12 mouse cellular contexts compared by ENCODE assay signal in the genomic region with DNA sequence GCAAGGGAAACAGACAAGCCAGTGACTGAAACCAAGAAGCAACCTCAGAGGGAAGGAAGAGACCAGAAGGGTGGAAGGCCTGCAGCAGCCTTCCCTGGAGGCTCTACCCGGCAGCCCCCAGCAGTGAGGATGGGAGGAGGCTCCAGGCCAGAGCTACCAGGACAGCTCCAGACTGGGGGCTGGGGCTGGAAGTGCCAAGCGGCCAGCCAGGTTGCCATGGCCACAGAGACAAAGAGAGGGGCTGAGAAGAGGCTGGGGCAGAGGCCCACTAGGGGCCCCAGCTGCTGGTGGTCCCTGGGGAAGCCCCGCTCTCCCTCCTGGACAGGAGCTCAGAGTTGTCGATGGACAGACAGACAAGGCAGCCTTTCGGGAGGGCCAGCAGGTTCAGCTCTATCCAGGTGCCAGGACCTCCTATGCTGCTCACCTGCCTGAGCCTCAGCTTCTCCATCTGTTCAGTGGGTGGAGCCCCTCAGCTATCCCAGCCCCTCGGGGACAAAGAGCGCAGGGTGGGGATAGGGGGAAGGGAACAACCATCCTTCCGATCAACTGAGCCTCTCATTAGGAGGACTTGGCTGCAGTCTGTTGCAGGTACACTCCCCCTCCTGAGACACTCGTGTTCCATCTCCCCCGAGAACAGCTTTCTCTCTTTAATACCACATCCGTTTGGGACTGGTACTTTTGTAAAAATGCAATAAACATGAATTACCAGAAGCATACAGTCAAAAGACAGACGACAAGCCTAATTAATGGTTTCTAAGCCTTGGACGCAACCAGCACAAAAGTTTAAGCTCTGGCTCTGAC. TPM values are rescaled to one million over a fixed set of nuclear protein-coding genes. Genes with fewer than 3 reads are reported as not detected.
DNase-seq lines count a peak whose midpoint lies in the region; ATAC-seq and TF ChIP-seq lines count a peak whose summit lies in the region.
"Had no signal": no experiment of that assay in that cellular context is flagged by ENCODE, and none has a peak within 500 bp of the region (broad histone marks: within the 10 kb centered on the region; RNA-seq: fewer than 3 reads in every experiment).

No protein-coding gene starts in this region.

- DNase-seq in stomach, postnatal 0 days (ENCODE audit: low spot score) = no peak
- peak; percentile 92 for DNase-seq in retina, postnatal 1 day
- no peak for DNase-seq in urinary bladder, postnatal 36 days (ENCODE audit: low spot score in 2 of 2)
- no peak for DNase-seq in adrenal gland, adult 18-20 months (ENCODE audit: low spot score in 2 of 2)
- DNase-seq in right cerebral cortex, adult 2 months (ENCODE audit: low spot score in 2 of 2) = no peak
- DNase-seq: kidney, postnatal 4 days; thymus, postnatal 4 days had no signal

- H3K27ac ChIP-seq in stomach, embryonic 16.5 days (ENCODE audit: low read length) = no peak overlapping the region
- no peak overlapping the region for H3K27ac ChIP-seq in stomach, postnatal 0 days (replicated peaks)
- peak overlapping the region; percentile 87 for H3K27ac ChIP-seq in forebrain, embryonic 12.5 days
- H3K27ac ChIP-seq in limb, embryonic 13.5 days = no peak overlapping the region
- H3K27ac ChIP-seq: heart, embryonic 15.5 days; limb, embryonic 15.5 days had no signal

- H3K4me2 ChIP-seq in stomach, embryonic 16.5 days (ENCODE audit: low read depth, low read length) = no peak overlapping the region
- no peak overlapping the region for H3K4me2 ChIP-seq in stomach, postnatal 0 days (replicated peaks; ENCODE audit: low read depth)
- peak overlapping the region; percentile 32 for H3K4me2 ChIP-seq in forebrain, embryonic 12.5 days
- no peak overlapping the region for H3K4me2 ChIP-seq in limb, embryonic 13.5 days (replicated peaks)
- H3K4me2 ChIP-seq: heart, embryonic 15.5 days; limb, embryonic 15.5 days had no signal

- H3K27me3 ChIP-seq in stomach, embryonic 16.5 days (ENCODE audit: control insufficient read depth, insufficient read depth, low read length) = no peaks in the 10 kb centered on the region
- H3K27me3 ChIP-seq in stomach, postnatal 0 days (ENCODE audit: control insufficient read depth, insufficient read depth, low read length) = no peaks in the 10 kb centered on the region
- no peaks in the 10 kb centered on the region; the same call in 1 of the 2 replicates for H3K27me3 ChIP-seq in forebrain, embryonic 12.5 days
- H3K27me3 ChIP-seq in limb, embryonic 13.5 days = no peaks in the 10 kb centered on the region
- H3K27me3 ChIP-seq: heart, embryonic 15.5 days; limb, embryonic 15.5 days had no signal

- peak; percentile 26; the same call in 1 of the 2 replicates for ATAC-seq in stomach, embryonic 16.5 days (ENCODE audit: insufficient read depth, low FRiP score)
- no peak for ATAC-seq in stomach, postnatal 0 days (ENCODE audit: low FRiP score, low TSS enrichment)
- peak; percentile 87 for ATAC-seq in forebrain, embryonic 12.5 days (ENCODE audit: low FRiP score)
- peak; percentile 29; the same call in 1 of the 2 replicates for ATAC-seq in limb, embryonic 13.5 days (ENCODE audit: low FRiP score, low read depth)

- H3K4me1 ChIP-seq in stomach, embryonic 16.5 days (ENCODE audit: control insufficient read depth, insufficient read depth, low read length) = peaks cover 24% of the 10 kb centered on the region
- H3K4me1 ChIP-seq in stomach, postnatal 0 days (replicated peaks; ENCODE audit: control insufficient read depth, insufficient read depth) = no peaks in the 10 kb centered on the region
- H3K4me1 ChIP-seq in forebrain, embryonic 12.5 days = peaks cover 79% of the 10 kb centered on the region
- peaks cover 62% of the 10 kb centered on the region for H3K4me1 ChIP-seq in limb, embryonic 13.5 days

- 46% methylated on average over 13 of the region's 13 CpGs for WGBS in stomach, embryonic 16.5 days
- WGBS in stomach, postnatal 0 days = 39% methylated on average over 13 of the region's 13 CpGs
- 10% methylated on average over 13 of the region's 13 CpGs for WGBS in forebrain, embryonic 12.5 days
- WGBS in limb, embryonic 13.5 days = 44% methylated on average over 13 of the region's 13 CpGs

- TF ChIP-seq EP300 in stomach, postnatal 0 days (optimal IDR thresholded peaks at IDR 0.05) = no peak

- H3K36me3 ChIP-seq in stomach, embryonic 16.5 days (ENCODE audit: control insufficient read depth, insufficient read depth, low read length) = no peaks in the 10 kb centered on the region
- H3K36me3 ChIP-seq in stomach, postnatal 0 days (ENCODE audit: control insufficient read depth, insufficient read depth, low read length) = no peaks in the 10 kb centered on the region
- no peaks in the 10 kb centered on the region for H3K36me3 ChIP-seq in forebrain, embryonic 12.5 days (replicated peaks)
- H3K36me3 ChIP-seq in limb, embryonic 13.5 days = no peaks in the 10 kb centered on the region
- H3K36me3 ChIP-seq: heart, embryonic 15.5 days; limb, embryonic 15.5 days had no signal

- 0 out of 2 replicates have a peak overlapping the region, but pooled peaks have one; percentile 9 for H3K9ac ChIP-seq in stomach, embryonic 16.5 days (ENCODE audit: low read length)
- no peak overlapping the region for H3K9ac ChIP-seq in stomach, postnatal 0 days (ENCODE audit: low read length)
- H3K9ac ChIP-seq in forebrain, embryonic 12.5 days = peak overlapping the region; percentile 22; the same call in 1 of the 2 replicates
- no peak overlapping the region; the same call in 1 of the 2 replicates for H3K9ac ChIP-seq in limb, embryonic 13.5 days
- H3K9ac ChIP-seq: heart, embryonic 15.5 days; limb, embryonic 15.5 days had no signal

- no peaks in the 10 kb centered on the region for H3K9me3 ChIP-seq in stomach, embryonic 16.5 days (replicated peaks; ENCODE audit: control insufficient read depth, low read length)
- no peaks in the 10 kb centered on the region for H3K9me3 ChIP-seq in stomach, postnatal 0 days (ENCODE audit: control insufficient read depth, low read length)
- H3K9me3 ChIP-seq in forebrain, embryonic 12.5 days = no peaks in the 10 kb centered on the region
- H3K9me3 ChIP-seq in limb, embryonic 13.5 days = no peaks in the 10 kb centered on the region
- H3K9me3 ChIP-seq: heart, embryonic 15.5 days; limb, embryonic 15.5 days had no signal

- H3K4me3 ChIP-seq in stomach, embryonic 16.5 days (replicated peaks; ENCODE audit: low read length) = no peak overlapping the region
- no peak overlapping the region for H3K4me3 ChIP-seq in stomach, postnatal 0 days (ENCODE audit: low read depth, low read length)
- no peak overlapping the region for H3K4me3 ChIP-seq in forebrain, embryonic 12.5 days (replicated peaks)
- no peak overlapping the region for H3K4me3 ChIP-seq in limb, embryonic 13.5 days
- H3K4me3 ChIP-seq: heart, embryonic 15.5 days; limb, embryonic 15.5 days had no signal

- no peak for TF ChIP-seq CTCF in stomach, postnatal 0 days (IDR thresholded peaks at IDR 0.05; ENCODE audit: low read depth)

RNA-seq across cellular contexts. Expression of a gene that starts 34.5 kb away (rescaled TPM):
- polyA plus RNA-seq in stomach, embryonic 16.5 days (2015; fragmentation: Nextera tagmentation; extraction: Ambion mirVana) = 10.8 and 11.0 TPM in 2 replicates
- 12.0 and 12.8 TPM in 2 replicates for polyA plus RNA-seq in stomach, postnatal 0 days (2015; fragmentation: Nextera tagmentation; extraction: Ambion mirVana)
- 29.9 and 30.7 TPM in 2 replicates for polyA plus RNA-seq in forebrain, embryonic 12.5 days (2016; fragmentation: Nextera tagmentation; extraction: Ambion mirVana)
- 18.8 and 19.4 TPM in 2 replicates for polyA plus RNA-seq in limb, embryonic 13.5 days (2015; fragmentation: Nextera tagmentation; extraction: Ambion mirVana)
- 10 to 100 TPM in 1 of 2 experiments, 1 to 10 TPM in 1; 9.4 to 12.7 TPM for total RNA-seq in adrenal gland, adult 18-20 months (2021)

Comparison
In these comparisons a context has a peak if more than half of its experiments do, and no peak if none do; other contexts are left out.
1. H3K9ac ChIP-seq: peak in stomach, embryonic 16.5 days (single experiment) and forebrain, embryonic 12.5 days (single experiment); none in stomach, postnatal 0 days (single experiment) and limb, embryonic 13.5 days (single experiment).